Mouse (Mus musculus) midbrain, embryonic 10.5 days (tissue): ENCODE measurements at regions not wholly inside any gene's neighbourhood (a gene's known extent, or its start where the extent isn't known, plus 50 kb on each side); places are given as distances from the start of the nearest gene placed in this dataset.

ENCODE experiments used
- DNase-seq: peaks from one replicate; pipeline ENCODE4 v3.0.0-alpha.2; 2017; ENCODE audit warnings: low spot score
- H3K27ac ChIP-seq: fragments of 300-500 bp; sonication (generic); replicated peaks from 2 replicates; pipeline ENCODE4 v1.5.1; 2016; ENCODE audit warnings: mild to moderate bottlenecking
- H3K27me3 ChIP-seq: fragments of 300-500 bp; sonication (generic); 2 replicates; pipeline ENCODE4 v1.6.1; 2016; ENCODE audit warnings: low read depth, mild to moderate bottlenecking; ENCODE audit not compliant: poor library complexity, severe bottlenecking
- H3K36me3 ChIP-seq: fragments of 300-500 bp; sonication (generic); 2 replicates; pipeline ENCODE4 v1.6.1; 2016; ENCODE audit warnings: mild to moderate bottlenecking, moderate library complexity
- H3K4me1 ChIP-seq: fragments of 300-500 bp; sonication (generic); 2 replicates; pipeline ENCODE4 v1.6.1; 2016
- H3K4me3 ChIP-seq: fragments of 300-500 bp; sonication (generic); 2 replicates; pipeline ENCODE4 v1.5.1; 2016; ENCODE audit warnings: mild to moderate bottlenecking, moderate library complexity
- H3K9me3 ChIP-seq: fragments of 300-500 bp; sonication (generic); replicated peaks from 2 replicates; pipeline ENCODE4 v1.6.1; 2016; ENCODE audit warnings: mild to moderate bottlenecking
- WGBS: fragments of 180-500 bp; shearing (Covaris S2); methylation state at CpG from one replicate; pipeline ENCODE4 v1.1.7; 2016; 5-methylcytosine and 5-hydroxymethylcytosine counted together

- no peak for DNase-seq
- Histone ChIP-seq H3K27me3 (no peaks in the 10 kb centered on the region), H3K27ac (peak overlapping the region; percentile 76), H3K4me3 (peak overlapping the region; percentile 33), H3K9me3 (no peaks in the 10 kb centered on the region), H3K4me1 (peaks cover 77% of the 10 kb centered on the region), H3K36me3 (no peaks in the 10 kb centered on the region)
- WGBS = 45% methylated on average over 6 of the region's 6 CpGs
Observed at GRCm38 (mm10) chr13:28810326-28811080, 143.0 kb downstream of the Sox4 start.

- H3K27me3 ChIP-seq = no peaks in the 10 kb centered on the region
- peaks cover 3% of the 10 kb centered on the region; the same call in 1 of the 2 replicates for H3K9me3 ChIP-seq
- peaks cover 58% of the 10 kb centered on the region for H3K4me1 ChIP-seq
- DNase-seq = no peak
- 70% methylated on average over 4 of the region's 4 CpGs for WGBS
- no peak overlapping the region for H3K4me3 ChIP-seq
- H3K27ac ChIP-seq = 0 out of 2 replicates have a peak overlapping the region, but pooled peaks have one; percentile 7
- 0 out of 2 replicates have a peak, but pooled peaks cover 3% of the 10 kb centered on the region for H3K36me3 ChIP-seq
Observed at GRCm38 (mm10) chr13:28805302-28805701, 148.2 kb downstream of the Sox4 start.

GRCm38 (mm10) chr13:28801210-28801954 is 152.1 kb downstream of the Sox4 start:
- H3K27me3 ChIP-seq = no peaks in the 10 kb centered on the region
- peak overlapping the region; percentile 49 for H3K27ac ChIP-seq

DNA sequence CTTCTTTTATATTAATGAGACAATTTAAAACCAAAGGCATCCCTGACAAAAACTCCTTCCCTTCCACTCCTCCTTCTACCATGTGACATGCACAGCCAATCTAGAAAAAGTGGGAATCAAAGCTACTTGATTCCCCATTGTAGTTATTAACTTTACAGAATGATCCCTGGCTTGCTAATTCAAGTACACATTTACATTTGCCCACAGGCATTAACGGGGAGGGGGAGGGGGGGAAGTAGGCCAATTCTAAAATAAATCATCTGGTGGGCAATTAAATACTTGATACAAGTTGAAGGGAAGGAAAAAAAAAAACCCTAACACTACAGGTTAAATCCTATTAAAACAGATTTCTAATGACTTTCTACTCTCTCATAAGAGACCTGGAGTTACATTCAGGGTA is 152.8 kb downstream of the Sox4 start:
- H3K27me3 ChIP-seq = no peaks in the 10 kb centered on the region
- H3K27ac ChIP-seq = peak overlapping the region; percentile 49; the same call in 1 of the 2 replicates
- DNase-seq = no peak
- peaks cover 3% of the 10 kb centered on the region; the same call in 1 of the 2 replicates for H3K9me3 ChIP-seq
- 0 out of 2 replicates have a peak, but pooled peaks cover 3% of the 10 kb centered on the region for H3K36me3 ChIP-seq
- peaks cover 79% of the 10 kb centered on the region for H3K4me1 ChIP-seq
- no peak overlapping the region for H3K4me3 ChIP-seq
- 83% methylated on average over 1 of the region's 1 CpGs for WGBS

More at GRCm38 (mm10) chr13:28801210-28801954, 152.1 kb downstream of the Sox4 start:
- peaks cover 77% of the 10 kb centered on the region for H3K4me1 ChIP-seq
- H3K9me3 ChIP-seq = peaks cover 3% of the 10 kb centered on the region; the same call in 1 of the 2 replicates
- H3K36me3 ChIP-seq = 0 out of 2 replicates have a peak, but pooled peaks cover 3% of the 10 kb centered on the region
- no peak overlapping the region for H3K4me3 ChIP-seq
- 43% methylated on average over 8 of the region's 8 CpGs for WGBS
- peak; percentile 31 for DNase-seq

GRCm38 (mm10) chr13:28799474-28799873 is 154.0 kb downstream of the Sox4 start:
- no peaks in the 10 kb centered on the region for H3K36me3 ChIP-seq
- H3K9me3 ChIP-seq = peaks cover 3% of the 10 kb centered on the region; the same call in 1 of the 2 replicates
- H3K4me3 ChIP-seq = no peak overlapping the region
- 89% methylated on average over 1 of the region's 1 CpGs for WGBS
- peaks cover 88% of the 10 kb centered on the region for H3K4me1 ChIP-seq
- no peak for DNase-seq
- H3K27ac ChIP-seq = no peak overlapping the region
- no peaks in the 10 kb centered on the region for H3K27me3 ChIP-seq

GRCm38 (mm10) chr13:28797617-28798475 is 155.7 kb downstream of the Sox4 start:
- Histone ChIP-seq H3K27ac (no peak overlapping the region; the same call in 1 of the 2 replicates), H3K9me3 (no peaks in the 10 kb centered on the region), H3K36me3 (no peaks in the 10 kb centered on the region), H3K4me1 (peaks cover 98% of the 10 kb centered on the region), H3K4me3 (no peak overlapping the region), H3K27me3 (no peaks in the 10 kb centered on the region)
- no peak for DNase-seq
- WGBS = 81% methylated on average over 8 of the region's 8 CpGs

DNA sequence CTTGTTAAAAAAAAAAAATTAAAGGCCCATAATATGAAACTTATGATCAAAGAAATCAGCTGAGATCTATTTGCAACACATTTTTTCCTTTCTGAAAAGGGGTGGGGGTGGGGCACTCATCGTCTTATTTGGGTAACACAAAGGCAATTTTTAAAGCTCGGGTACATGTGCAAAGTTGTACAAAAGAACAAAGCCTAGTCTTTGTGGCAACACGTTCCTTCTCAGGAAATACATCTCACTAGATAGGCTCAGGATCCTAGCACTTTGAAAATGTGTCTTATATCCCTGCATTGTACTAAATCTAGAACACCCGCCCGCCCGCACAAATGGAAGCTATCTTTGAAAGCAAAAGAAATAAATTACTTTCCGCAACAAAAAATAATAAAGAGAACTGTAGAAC is 158.2 kb downstream of the Sox4 start:
- no peaks in the 10 kb centered on the region for H3K9me3 ChIP-seq
- H3K36me3 ChIP-seq = no peaks in the 10 kb centered on the region
- H3K27me3 ChIP-seq = no peaks in the 10 kb centered on the region
- H3K4me1 ChIP-seq = peaks cover 99% of the 10 kb centered on the region
- WGBS = 53% methylated on average over 7 of the region's 7 CpGs
- no peak overlapping the region for H3K4me3 ChIP-seq
- peak overlapping the region; percentile 78 for H3K27ac ChIP-seq
- DNase-seq = no peak

- Histone ChIP-seq H3K27me3 (no peaks in the 10 kb centered on the region), H3K4me1 (peaks cover 99% of the 10 kb centered on the region), H3K36me3 (no peaks in the 10 kb centered on the region), H3K27ac (peak overlapping the region; percentile 78), H3K4me3 (no peak overlapping the region), H3K9me3 (no peaks in the 10 kb centered on the region)
- WGBS = 81% methylated on average over 3 of the region's 3 CpGs
- DNase-seq = no peak
Observed at GRCm38 (mm10) chr13:28794547-28794946, 159.0 kb downstream of the Sox4 start.

GRCm38 (mm10) chr13:28793166-28793935 is 160.2 kb downstream of the Sox4 start:
- no peaks in the 10 kb centered on the region for H3K27me3 ChIP-seq
- H3K36me3 ChIP-seq = no peaks in the 10 kb centered on the region
- H3K27ac ChIP-seq = peak overlapping the region; percentile 78
- peaks cover 95% of the 10 kb centered on the region for H3K4me1 ChIP-seq
- DNase-seq = no peak
- no peaks in the 10 kb centered on the region for H3K9me3 ChIP-seq
- no peak overlapping the region for H3K4me3 ChIP-seq
- WGBS = 23% methylated on average over 5 of the region's 5 CpGs

GRCm38 (mm10) chr13:28792461-28793165 is 160.9 kb downstream of the Sox4 start:
- 40% methylated on average over 12 of the region's 12 CpGs for WGBS
- H3K36me3 ChIP-seq = no peaks in the 10 kb centered on the region
- H3K27me3 ChIP-seq = no peaks in the 10 kb centered on the region
- H3K27ac ChIP-seq = peak overlapping the region; percentile 78
- H3K9me3 ChIP-seq = no peaks in the 10 kb centered on the region
- H3K4me1 ChIP-seq = peaks cover 93% of the 10 kb centered on the region
- H3K4me3 ChIP-seq = no peak overlapping the region
- DNase-seq = no peak

DNA sequence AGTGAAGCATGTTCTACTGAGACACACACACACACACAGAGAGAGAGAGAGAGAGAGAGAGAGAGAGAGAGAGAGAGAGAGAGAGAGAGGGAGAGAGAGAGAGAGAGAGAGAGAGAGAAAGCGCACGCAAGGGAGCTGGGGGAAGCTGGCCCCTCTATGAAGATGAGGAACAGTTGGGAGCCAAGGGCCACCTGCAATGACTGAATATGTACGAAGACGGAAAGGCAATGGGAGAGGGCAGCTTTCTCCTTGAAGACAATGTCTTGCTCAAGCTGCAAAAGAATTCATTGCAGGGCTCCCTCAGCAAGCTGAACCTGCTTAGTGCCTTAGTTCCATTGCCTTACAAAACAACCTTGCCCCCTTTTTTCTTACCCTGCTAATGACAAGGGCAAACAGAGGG is 163.1 kb downstream of the Sox4 start:
- Histone ChIP-seq H3K27ac (peak overlapping the region; percentile 78), H3K36me3 (no peaks in the 10 kb centered on the region), H3K4me1 (peaks cover 93% of the 10 kb centered on the region), H3K4me3 (no peak overlapping the region), H3K9me3 (no peaks in the 10 kb centered on the region), H3K27me3 (no peaks in the 10 kb centered on the region)
- DNase-seq = no peak
- WGBS = 39% methylated on average over 4 of the region's 4 CpGs
